Mouse (Mus musculus) liver, embryonic 14.5 days (tissue): ENCODE measurements around the gene Hs3st2. TPM values are rescaled to one million over a fixed set of nuclear protein-coding genes. Genes with fewer than 3 reads are reported as not detected.

Experiments used
- ATAC-seq: fragments of 200-750 bp; cut with Nextera tagmentation; 2 replicates; pipeline ENCODE4 v1.8.0; 2017; ENCODE audit warnings: moderate number of reproducible peaks, mild to moderate bottlenecking, moderate library complexity; ENCODE audit not compliant: insufficient read depth
- DNase-seq, 3 experiments: peaks; one replicate each; pipeline ENCODE4 v3.0.0-alpha.2; 2012 to 2013; ENCODE audit warnings: low read depth in 3 of 3, low spot score in 3 of 3
- H3K27ac ChIP-seq: fragments of 300-500 bp; sonication (generic); 2 replicates; pipeline ENCODE4 v1.5.1; 2014; ENCODE audit warnings: moderate library complexity, mild to moderate bottlenecking, control low read depth, inconsistent platforms
- H3K27me3 ChIP-seq: fragments of 300-500 bp; sonication (generic); 2 replicates; pipeline ENCODE4 v1.6.1; 2014; ENCODE audit warnings: mild to moderate bottlenecking, low read length, moderate library complexity; ENCODE audit not compliant: control insufficient read depth, insufficient read depth
- H3K36me3 ChIP-seq: fragments of 300-500 bp; sonication (generic); replicated peaks from 2 replicates; pipeline ENCODE4 v1.6.1; 2014; ENCODE audit warnings: low read depth; ENCODE audit not compliant: control insufficient read depth, insufficient read depth
- H3K4me1 ChIP-seq, 2 experiments: fragments of 200-500 bp in 1 of 2; fragments of 300-500 bp in 1 of 2; sonication (generic) in 1 of 2; replicated peaks; 2 replicates each; pipeline ENCODE4 v1.6.1; 2012 to 2014; ENCODE audit warnings: antibody characterized with exemption in 1 of 2, inconsistent platforms in 1 of 2, low read length in 1 of 2; ENCODE audit not compliant: control insufficient read depth in 2 of 2, insufficient read depth in 2 of 2
- H3K4me2 ChIP-seq: fragments of 300-500 bp; sonication (generic); 2 replicates; pipeline ENCODE4 v1.6.1; 2014; ENCODE audit warnings: low read depth, mild to moderate bottlenecking, control low read depth, moderate library complexity
- H3K4me3 ChIP-seq, 2 experiments: fragments of 200-500 bp in 1 of 2; fragments of 300-500 bp in 1 of 2; sonication (generic) in 1 of 2; 2 replicates each; pipeline ENCODE4 v1.5.1; 2012 to 2014; ENCODE audit warnings: low read depth in 2 of 2, low read length in 2 of 2, mild to moderate bottlenecking in 2 of 2, control low read depth in 1 of 2, inconsistent platforms in 1 of 2, moderate library complexity in 1 of 2; ENCODE audit not compliant: insufficient read depth in 1 of 2
- H3K9ac ChIP-seq: fragments of 300-500 bp; sonication (generic); replicated peaks from 2 replicates; pipeline ENCODE4 v1.6.1; 2014; ENCODE audit warnings: mild to moderate bottlenecking, control low read depth, moderate library complexity
- H3K9me3 ChIP-seq: fragments of 300-500 bp; sonication (generic); 2 replicates; pipeline ENCODE4 v1.6.1; 2016; ENCODE audit warnings: low read length, mixed read lengths; ENCODE audit not compliant: control insufficient read depth
- CTCF ChIP-seq: IDR thresholded peaks from 2 replicates; pipeline ENCODE4 v1.5.1; 2016; ENCODE audit warnings: antibody characterized with exemption, low read depth, control low read depth
- EP300 ChIP-seq: IDR thresholded peaks from 2 replicates; pipeline ENCODE4 v1.6.1; 2016; ENCODE audit warnings: antibody characterized with exemption, low read depth
- WGBS: fragments of 180-500 bp; shearing (Covaris S2); extraction: QIAGEN DNeasy Blood & Tissue Kit; methylation state at CpG from one replicate; pipeline ENCODE4 v1.1.7; 2014; ENCODE audit not compliant: insufficient replicate concordance; 5-methylcytosine and 5-hydroxymethylcytosine counted together
- polyA plus RNA-seq, 2 experiments: library from polyadenylated mRNA; depleted of rRNA in 1 of 2; stranded (reverse) in 1 of 2; unstranded in 1 of 2; fragments of >200 nt; fragmentation: Nextera tagmentation in 1 of 2; extraction: Ambion mirVana in 1 of 2; gene quantifications; 2 replicates each; pipeline versions ENCODE4 v1.2.1 to v1.2.3; 2012 to 2014

Gene Hs3st2
- polyA plus RNA-seq, 2 experiments: 0.01 TPM; not detected in 1

DNA sequence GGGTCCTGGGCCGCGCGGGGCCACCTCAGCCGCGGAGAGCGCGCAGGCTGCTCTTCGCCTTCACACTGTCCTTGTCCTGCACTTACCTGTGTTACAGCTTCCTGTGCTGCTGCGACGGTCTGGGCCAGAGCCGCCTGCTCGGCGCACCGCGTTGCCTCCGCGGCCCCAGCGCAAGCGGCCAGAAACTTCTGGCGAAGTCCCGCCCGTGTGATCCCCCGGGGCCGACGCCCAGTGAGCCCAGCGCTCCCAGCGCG lies 1.0 kb downstream of the Hs3st2 start:
- TF ChIP-seq CTCF (no peak), EP300 (no peak)
- DNase-seq (no peak), ATAC-seq (no peak)
- Histone ChIP-seq H3K9ac (no peak overlapping the region), H3K27ac (no peak overlapping the region), H3K27me3 (peaks cover 25% of the 10 kb centered on the region), H3K4me1 (no peaks in the 10 kb centered on the region), H3K36me3 (no peaks in the 10 kb centered on the region), H3K9me3 (no peaks in the 10 kb centered on the region), H3K4me2 (no peak overlapping the region), H3K4me3 (no peak overlapping the region)
- 3% methylated on average over 28 of the region's 28 CpGs for WGBS

DNA sequence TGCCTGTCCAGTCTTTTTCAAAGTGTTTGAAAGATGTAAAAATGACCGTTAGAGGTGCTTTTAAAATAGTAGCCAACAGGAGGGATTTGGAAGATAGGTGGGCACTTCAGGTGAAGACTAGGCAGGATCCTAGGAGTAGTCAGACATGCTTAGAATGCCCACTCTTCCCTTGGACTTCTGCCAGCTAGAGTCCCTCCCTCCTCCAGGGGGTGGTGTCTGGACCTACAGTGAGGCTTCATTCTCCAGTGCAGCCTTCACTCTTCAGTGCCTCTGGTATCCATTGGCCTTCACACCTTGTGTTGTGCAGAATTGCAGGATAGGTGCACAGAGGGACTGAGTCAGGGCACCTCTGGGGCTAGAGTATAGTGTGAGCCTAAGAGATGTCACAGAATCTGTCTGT lies 2.2 kb downstream of the Hs3st2 start:
- Histone ChIP-seq H3K27ac (no peak overlapping the region), H3K4me2 (no peak overlapping the region), H3K9ac (no peak overlapping the region), H3K36me3 (no peaks in the 10 kb centered on the region), H3K4me1 (no peaks in the 10 kb centered on the region), H3K4me3 (no peak overlapping the region), H3K9me3 (no peaks in the 10 kb centered on the region), H3K27me3 (peaks cover 25% of the 10 kb centered on the region)
- WGBS: 59% methylated on average over 1 of the region's 1 CpGs
- TF ChIP-seq EP300 (no peak), CTCF (no peak)
- no peak for ATAC-seq
- DNase-seq: no peak

DNA sequence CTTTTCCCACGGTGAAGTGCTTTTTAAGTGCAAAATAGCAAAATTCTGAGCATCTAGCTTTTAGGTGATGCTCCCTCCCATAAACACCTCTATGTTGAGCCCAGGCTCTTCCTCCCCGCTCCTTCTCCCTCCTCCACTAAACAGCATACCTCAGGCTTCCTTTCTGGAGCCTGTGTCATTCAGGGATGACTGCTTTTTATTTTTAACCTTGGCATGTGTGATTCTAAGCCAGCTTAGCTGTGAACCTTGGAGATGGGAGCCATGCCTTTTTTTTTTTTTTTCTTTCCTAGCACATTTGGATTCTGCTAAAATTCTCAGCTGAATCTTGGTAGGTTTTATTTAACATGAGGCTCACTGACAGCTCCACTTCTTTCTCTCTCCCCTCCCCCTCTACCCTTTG lies 3.2 kb downstream of the Hs3st2 start:
- Histone ChIP-seq H3K9me3 (no peaks in the 10 kb centered on the region), H3K36me3 (no peaks in the 10 kb centered on the region), H3K4me3 (no peak overlapping the region), H3K4me2 (no peak overlapping the region), H3K27me3 (peaks cover 25% of the 10 kb centered on the region), H3K27ac (no peak overlapping the region), H3K9ac (no peak overlapping the region), H3K4me1 (no peaks in the 10 kb centered on the region)
- ATAC-seq: no peak
- WGBS: 69% methylated on average over 2 of the region's 2 CpGs
- TF ChIP-seq EP300: no peak
- no peak for TF ChIP-seq CTCF
- no peak for DNase-seq

DNA sequence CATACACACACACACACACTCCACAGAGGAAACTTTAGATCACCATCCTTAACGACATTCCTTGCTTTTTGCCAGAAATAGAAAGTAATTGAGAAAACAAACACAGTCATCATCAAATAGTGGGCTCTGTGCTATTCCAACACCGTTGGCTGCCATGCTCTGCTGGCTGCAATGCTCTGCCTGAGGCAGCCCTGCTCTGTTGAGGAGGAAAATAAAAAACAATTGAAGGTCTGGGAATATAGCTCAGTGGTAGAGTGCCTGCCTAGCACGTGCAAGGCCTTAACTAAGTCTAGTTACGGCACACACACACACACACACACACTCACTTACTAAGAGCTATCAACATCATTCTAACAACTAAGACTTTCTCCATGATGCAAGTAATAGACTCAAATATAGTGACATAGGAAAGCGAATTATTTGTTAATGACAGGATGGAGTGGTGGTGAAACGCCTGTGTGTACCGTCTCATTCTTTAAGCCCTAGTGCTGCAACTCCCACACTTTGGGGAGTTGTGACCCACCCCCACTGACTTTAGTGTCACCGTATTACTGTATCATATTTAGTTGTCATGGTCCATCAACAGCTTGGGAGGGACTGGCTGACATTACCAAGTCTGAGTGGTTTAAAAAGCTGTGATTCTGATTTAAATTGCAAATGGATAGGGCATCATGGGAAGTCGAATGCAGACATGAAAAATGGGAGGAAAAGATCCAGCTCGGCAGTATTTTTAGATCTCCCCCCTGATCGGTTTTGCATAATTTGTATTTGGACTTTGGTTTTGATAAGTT lies 19.3 kb downstream of the Hs3st2 start:
- no peak for TF ChIP-seq CTCF
- TF ChIP-seq EP300: no peak
- no peak for DNase-seq
- ATAC-seq: no peak
- no peaks in the 10 kb centered on the region for H3K9me3 ChIP-seq
- H3K27ac ChIP-seq: no peak overlapping the region
- H3K4me3 ChIP-seq: no peak overlapping the region
- no peak overlapping the region for H3K4me2 ChIP-seq
- H3K4me1 ChIP-seq: no peaks in the 10 kb centered on the region
- no peaks in the 10 kb centered on the region for H3K27me3 ChIP-seq
- WGBS: 64% methylated on average over 11 of the region's 11 CpGs
- no peak overlapping the region for H3K9ac ChIP-seq
- no peaks in the 10 kb centered on the region for H3K36me3 ChIP-seq

DNA sequence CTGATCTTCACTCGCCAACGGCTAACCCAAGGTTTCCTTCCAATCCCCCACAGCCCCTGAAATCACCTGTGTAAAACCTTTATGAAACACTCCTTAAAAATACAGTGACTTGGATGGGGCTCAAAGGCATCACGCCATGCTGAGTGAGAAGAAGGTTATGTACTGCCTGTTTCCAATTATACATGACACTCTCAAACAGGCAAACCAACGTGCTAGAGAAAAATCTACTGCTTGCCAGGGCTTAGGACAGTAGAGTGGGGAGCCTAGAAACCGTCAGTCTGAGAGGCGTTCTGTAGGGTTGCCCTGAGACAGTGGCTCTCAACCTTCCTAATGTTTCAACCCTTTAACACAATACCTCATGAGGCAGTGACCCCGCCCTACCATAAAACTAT lies 19.8 kb downstream of the Hs3st2 start:
- H3K27ac ChIP-seq: no peak overlapping the region
- H3K27me3 ChIP-seq: no peaks in the 10 kb centered on the region
- H3K9me3 ChIP-seq: no peaks in the 10 kb centered on the region
- ATAC-seq (no peak), DNase-seq (no peak)
- no peaks in the 10 kb centered on the region for H3K4me1 ChIP-seq
- H3K4me3 ChIP-seq: no peak overlapping the region
- WGBS: 59% methylated on average over 7 of the region's 7 CpGs
- TF ChIP-seq EP300 (no peak), CTCF (no peak)
- H3K36me3 ChIP-seq: no peaks in the 10 kb centered on the region
- H3K9ac ChIP-seq: no peak overlapping the region
- H3K4me2 ChIP-seq: no peak overlapping the region

DNA sequence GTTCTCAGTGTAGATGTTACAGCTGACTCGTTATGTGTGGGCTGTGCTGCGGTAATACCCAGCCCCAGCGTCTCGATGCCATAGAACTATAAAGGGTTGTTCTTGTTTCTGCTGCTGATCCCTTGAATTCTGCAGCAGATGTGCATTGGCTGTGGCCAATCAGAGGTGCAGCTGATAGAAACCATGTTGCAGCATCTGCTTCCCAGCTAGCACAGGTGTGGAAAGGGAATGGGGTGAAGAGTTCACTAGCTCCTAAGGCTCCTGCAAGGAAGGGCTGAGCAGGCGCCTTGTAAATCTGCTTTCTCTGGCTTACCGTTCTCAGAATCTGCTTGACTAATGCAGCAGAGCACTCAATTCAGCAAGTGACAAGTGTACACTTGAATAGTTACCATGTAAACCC lies 45.2 kb downstream of the Hs3st2 start:
- no peaks in the 10 kb centered on the region for H3K4me1 ChIP-seq
- no peak overlapping the region for H3K4me2 ChIP-seq
- DNase-seq: no peak
- TF ChIP-seq CTCF: no peak
- no peak for TF ChIP-seq EP300
- no peak for ATAC-seq
- H3K9me3 ChIP-seq: no peaks in the 10 kb centered on the region
- no peaks in the 10 kb centered on the region for H3K27me3 ChIP-seq
- H3K9ac ChIP-seq: no peak overlapping the region
- WGBS: 73% methylated on average over 6 of the region's 6 CpGs
- H3K27ac ChIP-seq: no peak overlapping the region
- no peaks in the 10 kb centered on the region for H3K36me3 ChIP-seq
- H3K4me3 ChIP-seq: no peak overlapping the region
